Mouse (Mus musculus): ENCODE results near the gene Fuca1. TPM values are rescaled to one million over a fixed set of nuclear protein-coding genes. Genes with fewer than 3 reads are reported as not detected.

Fuca1 gene
- total and polyA plus RNA-seq, 3 experiments: 26.8 to 48.6 TPM; not detected in 1

DNA sequence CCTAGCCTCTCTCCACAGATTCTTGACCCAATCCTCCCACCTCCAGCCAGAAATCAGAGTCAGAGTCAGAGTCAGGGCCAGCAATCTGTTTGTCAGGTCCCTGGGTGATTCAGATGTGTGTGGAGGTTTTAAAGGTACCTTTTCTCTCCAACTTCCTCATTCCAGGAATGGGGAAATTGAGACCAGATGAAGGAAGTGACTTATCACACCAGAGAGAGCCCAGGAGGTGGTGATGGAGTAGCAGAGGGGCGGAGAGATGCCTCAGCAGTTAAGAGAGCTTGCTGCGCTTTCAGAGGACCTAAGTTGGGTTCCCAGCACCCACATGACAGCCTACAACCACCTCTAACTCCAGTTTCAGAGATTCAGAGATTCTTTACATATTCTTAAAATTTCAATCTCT lies 29.0 kb upstream of the Fuca1 start:
- Histone ChIP-seq H3K36me3 (ENCODE audit: control insufficient read depth in 1 of 2, insufficient read depth in 2 of 2, low read length in 2 of 2) (peaks cover 0 to 25% of the 10 kb centered on the region in 2 experiments; a peak in 2 of 4 replicates), H3K27me3 (ENCODE audit: control insufficient read depth in 1 of 2, insufficient read depth in 2 of 2, low read length in 2 of 2) (no peaks in the 10 kb centered on the region), H3K4me1 (ENCODE audit: control insufficient read depth in 1 of 2, insufficient read depth in 2 of 2, low read length in 2 of 2) (peaks cover 8 to 45% of the 10 kb centered on the region in 2 experiments), H3K4me3 (ENCODE audit: control insufficient read depth in 1 of 2, insufficient read depth in 1 of 2, low read depth in 2 of 2, low read length in 2 of 2) (no peak overlapping the region), H3K27ac (ENCODE audit: control insufficient read depth, low read depth, low read length) (no peak overlapping the region), H3K9ac (ENCODE audit: control insufficient read depth, low read depth, low read length, poor library complexity, severe bottlenecking) (no peak overlapping the region), H3K9me3 (replicated peaks; ENCODE audit: insufficient read depth, low read length) (no peaks in the 10 kb centered on the region), H3K79me2 (ENCODE audit: control insufficient read depth, insufficient read depth, low read length, poor library complexity) (no peaks in the 10 kb centered on the region; the same call in 1 of the 2 replicates)
- DNase-seq (ENCODE audit: low read depth, low spot score): peak; percentile 96
- TF ChIP-seq BHLHE40 (IDR thresholded peaks at IDR 0.05; ENCODE audit: borderline replicate concordance, low read depth, low read length) (peak; percentile 59; the same call in 1 of the 2 replicates), GATA1 (IDR thresholded peaks at IDR 0.05; ENCODE audit: low read depth, low read length) (peak; percentile 93), SIN3A (IDR thresholded peaks at IDR 0.05; ENCODE audit: low read length) (peak; percentile 87), MAFK (IDR thresholded peaks at IDR 0.05; ENCODE audit: borderline replicate concordance, low read depth, low read length) (no peak), JUND (IDR thresholded peaks at IDR 0.05; ENCODE audit: low read depth, low read length) (0 out of 2 replicates have a peak, but pooled peaks have one; percentile 69), ETS1 (IDR thresholded peaks at IDR 0.05; ENCODE audit: low read depth, low read length) (peak; percentile 97), GABPA (IDR thresholded peaks at IDR 0.05; ENCODE audit: low read depth, low read length) (no peak), CHD2 (IDR thresholded peaks at IDR 0.05; ENCODE audit: low read length) (peak; percentile 20; the same call in 1 of the 2 replicates), KAT2A (conservative IDR thresholded peaks at IDR 0.05; ENCODE audit: low read depth, low read length) (no peak), MAX (IDR thresholded peaks at IDR 0.05; ENCODE audit: low read length) (no peak), RCOR1 (IDR thresholded peaks at IDR 0.05; ENCODE audit: low read depth, low read length) (peak; percentile 100), TAL1 (IDR thresholded peaks at IDR 0.05; ENCODE audit: low read length) (peak; percentile 89), ELF1 (IDR thresholded peaks at IDR 0.05; ENCODE audit: low read depth, low read length) (peak; percentile 38; the same call in 1 of the 2 replicates), TCF12 (IDR thresholded peaks at IDR 0.05; ENCODE audit: low read depth, low read length) (peak; percentile 83), EP300 (IDR thresholded peaks at IDR 0.05; ENCODE audit: low read depth in 1 of 2, low read length in 2 of 2) (peak; percentile 96), ZKSCAN1 (IDR thresholded peaks at IDR 0.05; ENCODE audit: low read depth, low read length) (no peak), MXI1 (IDR thresholded peaks at IDR 0.05; ENCODE audit: low read depth, low read length) (peak; percentile 34; the same call in 1 of the 2 replicates), USF2 (IDR thresholded peaks at IDR 0.05; ENCODE audit: borderline replicate concordance in 1 of 2, insufficient read depth in 1 of 2, low read depth in 1 of 2, low read length in 2 of 2) (no peak), MEF2A (IDR thresholded peaks at IDR 0.05; ENCODE audit: extremely low read depth, insufficient replicate concordance, low read depth, low read length, poor library complexity, severe bottlenecking) (no peak), TBP (IDR thresholded peaks at IDR 0.05; ENCODE audit: low read depth, low read length) (peak; percentile 60; the same call in 1 of the 2 replicates), E2F4 (IDR thresholded peaks at IDR 0.05; ENCODE audit: borderline replicate concordance, low read depth, low read length) (0 out of 2 replicates have a peak, but pooled peaks have one; percentile 61), ZMIZ1 (IDR thresholded peaks at IDR 0.05; ENCODE audit: low read depth, low read length) (no peak), POLR2AphosphoS2 (IDR thresholded peaks at IDR 0.05; ENCODE audit: low read length) (no peak), CTCF (IDR thresholded peaks at IDR 0.05 in 2 of 3, conservative IDR thresholded peaks at IDR 0.05 in 1 of 3; ENCODE audit: control insufficient read depth in 1 of 3, insufficient read depth in 1 of 3, low read depth in 2 of 3, low read length in 3 of 3, poor library complexity in 1 of 3, severe bottlenecking in 1 of 3) (no peak; a peak in 1 of 6 replicates), HCFC1 (IDR thresholded peaks at IDR 0.05; ENCODE audit: low read depth, low read length) (peak; percentile 24; the same call in 1 of the 2 replicates), ZC3H11A (IDR thresholded peaks at IDR 0.05; ENCODE audit: low read depth, low read length) (no peak), RAD21 (IDR thresholded peaks at IDR 0.05; ENCODE audit: low read depth, low read length) (no peak), SMC3 (IDR thresholded peaks at IDR 0.05; ENCODE audit: low read depth, low read length) (0 out of 2 replicates have a peak, but pooled peaks have one; percentile 18), MYC (IDR thresholded peaks at IDR 0.05; ENCODE audit: low read depth, low read length) (no peak), ZNF384 (IDR thresholded peaks at IDR 0.05; ENCODE audit: low read depth, low read length) (no peak)
